Mouse (Mus musculus) adrenal gland, postnatal 0 days (tissue): Measurements from ENCODE around the gene Aff1. TPM values are rescaled to one million over a fixed set of nuclear protein-coding genes. Genes with fewer than 3 reads are reported as not detected.

Source experiments
- polyA plus RNA-seq: library from polyadenylated mRNA; unstranded; fragments of >200 nt; fragmentation: Nextera tagmentation; extraction: Ambion mirVana; gene quantifications from 2 replicates; pipeline ENCODE4 v1.2.1, GENCODE M21; 2015

Aff1 gene
- polyA plus RNA-seq = 7.8 and 9.0 TPM in 2 replicates

DNA sequence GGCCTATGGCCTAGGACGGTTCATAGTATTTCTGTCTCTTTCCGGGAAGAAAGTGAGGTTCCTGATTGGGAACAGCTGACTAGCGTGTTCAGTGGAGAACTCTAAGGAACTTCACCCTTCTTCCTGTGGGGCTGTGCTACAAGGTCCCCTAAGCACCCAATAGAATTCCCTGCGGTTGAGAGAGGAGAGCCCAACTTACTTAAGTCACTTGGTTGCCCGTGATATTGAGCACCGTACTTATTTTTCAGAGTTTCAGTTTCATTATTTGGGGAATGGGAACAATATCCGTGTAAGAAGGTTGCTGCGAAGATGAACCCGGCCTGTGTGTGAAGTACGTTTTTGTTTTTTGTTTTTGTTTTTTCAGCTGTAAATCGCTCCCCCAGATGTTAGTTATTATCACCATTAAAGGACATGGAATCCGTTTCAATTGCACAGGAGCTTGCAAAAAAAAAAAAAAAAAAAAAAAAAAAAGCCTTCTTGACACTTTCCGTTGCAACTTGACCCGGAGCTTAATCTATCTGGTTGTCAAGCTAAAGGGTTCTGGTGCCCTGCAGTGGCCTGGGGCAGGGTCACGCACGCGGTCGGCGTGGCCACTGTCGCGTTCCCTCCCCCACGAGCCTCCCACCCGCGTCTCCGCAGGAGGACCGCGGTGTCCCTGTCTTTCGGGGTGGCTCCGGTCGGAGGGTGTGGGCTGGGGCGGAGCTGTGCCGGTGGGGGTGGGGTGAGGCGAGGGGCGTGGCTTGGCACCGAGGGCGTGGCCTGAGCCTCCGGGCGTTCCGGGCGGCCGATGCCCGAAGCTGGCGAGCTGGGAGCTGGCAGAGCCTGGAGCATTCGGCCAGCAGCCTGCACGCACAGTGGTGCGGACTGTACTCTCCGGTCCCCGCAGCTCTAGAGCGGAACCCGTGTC, at the start of gene Aff1:
Gene Aff1 (plus strand): TSS at position 751 of the 907 bp plus-strand sequence.

DNA sequence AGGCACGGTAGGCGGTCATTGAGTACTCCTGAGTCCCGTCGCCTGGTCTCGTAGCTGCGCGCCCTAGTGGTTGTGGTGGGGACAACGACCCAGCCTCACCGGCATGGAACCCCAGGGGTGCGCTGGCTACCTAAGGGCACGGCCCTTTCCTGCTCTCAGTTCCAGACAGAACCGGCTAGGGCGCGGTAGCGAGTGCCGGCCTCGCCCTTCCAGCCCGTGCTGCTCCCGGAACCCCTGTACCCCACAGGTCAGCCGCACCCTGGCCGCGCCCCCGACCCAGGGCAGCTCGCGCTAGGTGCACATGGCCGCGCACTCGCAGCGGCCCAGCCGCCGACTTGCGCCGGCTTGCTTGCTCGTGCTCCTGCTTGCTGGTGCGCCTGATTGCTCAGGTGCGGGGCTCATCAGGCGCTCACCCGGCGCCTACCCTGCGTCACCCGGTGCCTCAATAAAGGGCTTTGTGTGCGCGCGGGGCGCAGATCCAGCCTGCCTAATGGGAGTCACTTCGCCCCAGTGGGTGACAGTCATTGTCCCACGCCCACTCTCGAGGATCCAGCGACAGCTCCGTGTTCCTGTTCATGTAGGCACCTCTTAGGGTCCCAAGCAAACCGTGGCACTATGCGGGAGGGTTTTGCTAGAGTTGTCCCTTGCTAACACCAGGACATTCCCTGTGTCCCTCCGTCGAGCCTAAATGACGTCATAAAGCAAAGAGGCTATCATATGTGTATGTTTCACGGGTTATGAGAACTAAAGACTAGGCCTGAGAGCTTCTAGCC, 36.6 kb upstream of the Aff1 start, which contains the start of gene 1700016H13Rik:
Gene 1700016H13Rik (minus strand): TSS at position 665 of the 773 bp plus-strand sequence.

Other genes with a start within 250 kb of the Aff1 start
- 1.5 and 1.6 TPM in 2 replicates for gene Slc10a6, start 63.0 kb upstream of the Aff1 start, polyA plus RNA-seq
- gene 1700016H13Rik, start 36.4 kb upstream of the Aff1 start, polyA plus RNA-seq = 0.50 and 0.52 TPM in 2 replicates
- gene Klhl8, start 218.9 kb downstream of the Aff1 start, polyA plus RNA-seq = 12.3 and 14.5 TPM in 2 replicates